Mouse (Mus musculus): Measurements from ENCODE around the gene Gm26920.
"Not testable (repeated sequence)": the region's sequence is repeated elsewhere in the genome, so short reads cannot be mapped to it uniquely, and the experiment has no call there.

Gene Gm26920

DNA sequence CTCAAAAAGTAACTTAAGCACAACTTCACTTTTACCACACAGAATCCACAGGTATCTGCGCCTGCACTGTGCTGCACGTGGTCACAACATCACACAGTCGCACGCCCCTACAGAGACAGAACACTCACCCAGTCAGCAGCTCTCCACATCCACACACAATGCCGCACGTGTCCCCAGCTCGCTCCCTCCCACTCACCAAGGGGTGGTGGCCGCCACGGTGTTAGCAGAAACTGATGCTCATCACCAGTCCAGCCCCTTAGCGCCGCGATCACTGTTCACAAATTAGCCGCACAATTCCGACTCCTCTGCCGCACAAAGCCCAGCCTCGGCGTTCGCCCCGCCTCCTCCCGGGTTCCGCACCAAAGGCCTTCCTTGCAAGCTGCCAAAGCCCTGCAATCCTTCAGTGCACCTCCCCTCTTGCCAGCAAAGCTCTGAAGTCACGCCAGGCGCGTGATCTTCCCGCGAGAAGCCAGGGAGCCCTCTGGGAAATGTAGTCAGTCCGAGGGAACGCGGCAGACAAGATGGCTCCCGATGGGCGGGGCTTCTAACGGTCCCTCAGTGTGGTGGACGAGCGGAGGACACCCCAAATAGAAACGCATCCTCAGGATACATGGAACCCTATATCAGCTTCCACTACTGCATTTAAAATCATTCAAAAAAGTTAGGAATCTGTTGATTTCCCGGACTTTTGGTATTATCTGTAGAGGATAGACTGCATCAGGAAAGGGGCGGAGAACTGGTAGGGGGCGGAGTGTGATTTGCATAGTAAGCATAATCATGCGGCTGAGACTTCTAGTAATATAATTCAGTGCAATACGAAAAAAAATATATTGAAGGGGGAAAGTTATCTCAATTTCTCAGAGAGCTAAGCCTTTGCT lies at the start of gene Gm26920, which contains the start of gene Zfp566:
Gm26920 (minus strand) TSS at position 319 of the 878 bp plus-strand sequence.
Zfp566 (minus strand) TSS at position 436 of the 878 bp plus-strand sequence.
- DNase-seq: peak; percentile 94 to 97

GRCm38 (mm10) chr7:30136826-30137225 lies 46.6 kb upstream of the Gm26920 start:
- no peak for DNase-seq

GRCm38 (mm10) chr7:30132396-30132795 lies 42.2 kb upstream of the Gm26920 start:
- DNase-seq: no peak

- DNase-seq: no peak
Measured at GRCm38 (mm10) chr7:30129900-30130299, 39.7 kb upstream of the Gm26920 start.

DNA sequence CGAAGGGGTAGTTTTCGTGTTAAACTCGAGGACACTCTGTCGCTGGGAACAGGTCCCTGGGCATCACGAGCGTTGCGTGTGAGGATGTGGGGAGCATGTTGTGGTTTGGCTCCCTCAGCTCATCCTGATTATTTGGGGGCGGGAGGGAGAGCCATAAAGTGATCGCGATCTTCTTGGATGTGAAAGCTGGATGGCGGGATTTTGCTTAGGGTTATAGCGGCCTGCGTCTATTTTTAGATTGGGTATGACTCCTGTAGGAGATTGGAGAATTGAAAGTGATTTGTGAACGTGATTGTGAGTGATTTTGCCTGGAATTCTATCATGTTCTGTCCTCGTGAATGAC lies 31.9 kb upstream of the Gm26920 start:
- DNase-seq: no peak

DNA sequence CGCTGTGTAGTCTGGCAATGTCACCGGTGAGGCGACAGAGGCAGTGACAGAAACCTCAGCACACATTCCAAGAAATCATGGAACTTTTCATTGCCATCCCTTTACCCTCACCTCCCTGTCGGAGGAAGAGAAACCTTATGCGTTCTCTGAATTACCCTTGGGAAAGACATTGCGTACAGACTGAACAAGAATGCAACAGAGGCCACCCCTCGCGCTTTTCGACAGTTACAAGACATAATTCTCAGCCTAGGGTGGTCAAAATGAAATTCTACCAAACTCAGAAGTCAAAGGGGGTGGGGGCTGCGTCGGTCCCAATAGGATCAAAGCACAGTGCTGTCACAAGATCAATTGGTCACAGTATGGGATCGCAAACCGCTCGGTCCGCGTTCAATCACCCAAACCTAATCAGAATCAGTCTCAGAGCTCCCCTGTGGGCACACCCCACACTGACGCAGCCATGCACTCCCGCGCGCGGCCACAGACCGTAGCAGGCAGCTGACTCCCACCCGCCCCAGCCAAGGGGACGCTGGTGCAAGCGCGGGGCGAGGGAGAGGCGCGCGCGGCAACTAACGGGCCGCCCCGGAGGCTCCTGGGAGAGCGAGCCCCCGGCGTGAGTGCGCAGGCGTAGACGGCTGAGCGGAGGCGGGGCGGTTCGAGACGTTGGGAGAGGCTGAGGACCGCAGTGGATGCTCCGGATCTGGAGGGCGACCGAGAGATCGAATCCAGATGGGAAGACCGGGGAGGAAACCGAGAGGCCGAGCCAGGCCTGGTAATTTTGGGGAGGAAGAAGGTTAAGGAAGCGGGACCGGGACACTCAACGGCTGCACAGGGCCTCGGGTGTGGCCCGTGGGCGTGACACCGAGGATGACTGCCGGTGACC lies 31.3 kb upstream of the Gm26920 start, which contains the start of gene Zfp382:
Zfp382 (plus strand) TSS at position 635 of the 880 bp plus-strand sequence.
- peak; percentile 85 for DNase-seq

DNA sequence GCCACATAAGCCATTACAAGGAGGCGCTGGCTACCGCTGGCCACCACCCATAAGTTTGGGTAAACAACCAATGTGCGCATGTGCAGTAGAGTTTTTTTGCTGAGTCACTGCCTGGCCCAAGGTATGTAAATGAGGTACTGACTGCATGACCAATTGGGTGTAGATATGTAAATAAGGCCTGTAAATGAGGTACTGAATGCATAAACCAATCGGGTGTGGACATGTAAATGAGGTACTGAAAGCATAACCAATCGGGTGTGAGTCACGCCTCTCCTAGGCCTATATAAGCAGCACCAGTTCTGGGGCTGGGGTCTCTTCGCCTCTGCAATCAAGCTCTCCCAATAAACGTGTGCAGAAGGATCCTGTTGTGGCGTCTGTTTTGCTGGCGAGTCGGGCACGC lies 27.7 kb upstream of the Gm26920 start:
- not testable (repeated sequence) for DNase-seq

DNA sequence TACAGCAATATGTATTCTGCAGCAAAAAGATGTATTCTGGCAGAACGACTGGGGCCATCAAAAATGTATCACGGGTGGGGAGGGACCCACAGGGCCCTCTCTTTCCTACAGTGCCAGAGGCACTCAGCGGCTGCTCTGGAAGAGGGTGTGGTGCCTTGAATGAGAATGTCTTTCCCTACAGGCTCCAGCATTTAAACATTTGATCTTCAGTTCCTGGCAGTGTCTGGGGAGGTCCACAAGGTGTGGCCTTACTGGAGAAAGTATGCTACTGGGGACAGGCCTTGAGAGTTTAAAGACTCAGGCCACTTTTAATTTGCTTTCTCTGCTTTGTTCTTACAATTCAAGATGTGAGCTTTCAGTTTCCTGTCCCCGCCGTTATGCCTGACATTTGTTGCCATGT lies 25.9 kb upstream of the Gm26920 start:
- DNase-seq: no peak

DNA sequence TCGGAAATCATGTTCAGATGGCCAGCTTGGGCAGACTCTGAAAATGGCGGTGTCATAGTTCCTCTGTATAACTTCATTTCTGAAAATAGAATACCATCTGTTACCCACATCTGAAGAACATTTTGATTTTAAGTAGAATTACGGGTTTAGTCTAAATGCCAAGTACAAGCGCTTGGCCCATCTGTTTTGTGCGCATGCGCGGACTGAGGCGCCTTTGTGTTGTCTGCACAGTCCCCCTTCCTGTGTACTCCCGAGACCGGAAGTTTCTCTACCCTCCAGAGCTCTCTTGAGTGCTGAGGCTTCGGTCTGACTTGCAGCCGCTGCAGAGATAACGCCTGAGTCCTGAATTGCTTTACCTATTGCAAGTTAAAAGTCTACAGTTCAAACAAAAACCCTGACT lies 9.1 kb upstream of the Gm26920 start:
- peak; percentile 60 to 75 for DNase-seq

DNA sequence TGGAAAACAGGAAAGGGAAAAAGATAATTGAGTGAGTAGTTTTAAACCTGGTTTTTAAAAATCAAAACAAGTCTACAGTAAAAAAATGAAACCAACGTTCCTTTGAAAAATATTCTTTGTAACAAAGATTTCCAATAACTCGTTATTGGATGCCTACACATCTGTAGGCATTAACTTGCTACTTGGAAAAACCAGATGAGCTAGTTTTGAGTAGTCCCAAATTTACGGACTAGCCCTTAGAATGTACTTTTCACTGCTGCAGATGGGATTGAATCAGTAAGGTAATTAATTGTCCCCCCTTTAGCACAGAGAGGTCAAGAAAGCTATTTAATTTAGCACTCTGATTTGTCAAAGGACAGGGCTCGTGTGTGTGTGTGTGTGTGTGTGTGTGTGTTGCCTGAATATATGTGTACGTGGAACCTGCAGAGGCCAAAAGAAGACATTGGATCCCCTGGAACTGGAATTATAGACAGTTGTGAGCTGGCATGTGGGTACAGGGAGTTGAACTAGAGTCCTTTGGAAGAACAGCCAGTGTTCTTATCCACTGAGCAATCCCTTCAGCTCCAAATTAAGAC lies 5.4 kb upstream of the Gm26920 start:
- no peak for DNase-seq

- DNase-seq: peak; percentile 82 to 90
Measured at GRCm38 (mm10) chr7:30094646-30095429, 4.6 kb upstream of the Gm26920 start, which contains the start of gene Zfp260. Gene Zfp260 (plus strand): TSS chr7:30094777.

GRCm38 (mm10) chr7:30093918-30094415 lies 3.8 kb upstream of the Gm26920 start:
- DNase-seq: no peak

GRCm38 (mm10) chr7:30092666-30093065 lies 2.5 kb upstream of the Gm26920 start:
- DNase-seq: no peak

- DNase-seq: no peak
Measured at GRCm38 (mm10) chr7:30090970-30091585, 868 bp upstream of the Gm26920 start.

GRCm38 (mm10) chr7:30089405-30089804 lies 805 bp downstream of the Gm26920 start:
- no peak for DNase-seq

- DNase-seq: no peak
Measured at GRCm38 (mm10) chr7:30086524-30086923, 3.7 kb downstream of the Gm26920 start.

GRCm38 (mm10) chr7:30072146-30073028 lies 17.8 kb downstream of the Gm26920 start, which contains the start of gene Zfp82:
Gene Zfp82 (minus strand): TSS chr7:30072900.
- peak; percentile 83 to 88 for DNase-seq

- DNase-seq: no peak
Measured at GRCm38 (mm10) chr7:30064622-30065021, 25.6 kb downstream of the Gm26920 start.

- no peak for DNase-seq
Measured at GRCm38 (mm10) chr7:30062478-30062877, 27.7 kb downstream of the Gm26920 start.

DNA sequence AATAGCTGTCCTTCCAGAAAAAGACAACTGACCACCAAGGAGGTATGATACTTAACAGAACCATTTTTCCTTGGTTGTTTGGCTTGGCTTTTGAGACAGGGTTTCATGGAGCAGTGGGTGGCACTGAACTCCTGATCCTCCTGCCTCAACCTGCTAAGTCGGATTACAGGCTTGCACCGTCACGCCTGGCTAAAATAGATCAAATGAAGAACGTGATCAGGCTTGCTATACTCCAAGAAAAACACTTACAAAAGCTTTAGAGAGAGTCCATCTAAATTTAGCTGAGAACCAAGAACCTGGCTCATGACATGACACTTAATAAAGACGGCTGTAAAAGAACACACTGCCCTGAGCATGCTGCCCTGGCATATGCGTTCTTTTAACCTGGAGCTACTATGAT lies 29.9 kb downstream of the Gm26920 start:
- no peak for DNase-seq

Data from thymus, adult 18-20 months (tissue).